Mouse (Mus musculus) ovary, postnatal 10 days (tissue): Measurements from ENCODE around the gene Bcl11b.

Experiments
- DNase-seq: peaks from one replicate; pipeline ENCODE4 v3.0.0; 2022; ENCODE audit warnings: low spot score

The Bcl11b gene

DNA sequence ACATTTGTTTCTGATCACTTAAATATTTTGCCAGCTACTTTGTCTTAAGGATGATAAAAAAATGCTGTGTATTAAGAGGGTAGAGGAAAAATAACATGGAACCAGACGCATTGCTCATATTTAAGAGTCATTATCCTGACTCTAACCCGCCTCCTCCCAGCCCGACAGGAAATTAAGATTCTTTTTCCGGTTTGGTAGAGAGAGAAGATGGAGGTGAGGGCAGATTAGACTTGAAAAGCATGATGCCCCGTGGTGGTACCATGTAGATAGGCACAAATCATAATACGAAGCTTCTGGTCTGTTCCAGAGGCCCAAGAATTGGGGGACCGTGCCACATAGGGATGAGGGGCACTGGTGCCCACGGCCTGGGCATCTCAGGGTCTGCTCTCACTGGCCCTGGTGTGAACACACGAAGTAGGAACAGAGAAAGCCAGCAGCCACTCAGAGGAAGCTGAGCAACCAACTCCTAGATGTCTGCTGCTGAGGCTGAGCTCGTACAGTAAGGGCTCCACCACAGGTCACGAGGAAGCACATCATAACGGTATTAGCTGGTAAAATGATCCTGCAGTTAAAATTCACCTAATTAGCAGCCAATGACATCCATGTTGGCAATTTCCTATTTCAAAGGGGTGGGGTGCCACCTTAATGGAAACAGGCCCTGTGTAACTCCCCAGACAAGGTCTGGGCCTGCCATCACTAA, 32.2 kb downstream of the Bcl11b start:
- DNase-seq, result no peak

DNA sequence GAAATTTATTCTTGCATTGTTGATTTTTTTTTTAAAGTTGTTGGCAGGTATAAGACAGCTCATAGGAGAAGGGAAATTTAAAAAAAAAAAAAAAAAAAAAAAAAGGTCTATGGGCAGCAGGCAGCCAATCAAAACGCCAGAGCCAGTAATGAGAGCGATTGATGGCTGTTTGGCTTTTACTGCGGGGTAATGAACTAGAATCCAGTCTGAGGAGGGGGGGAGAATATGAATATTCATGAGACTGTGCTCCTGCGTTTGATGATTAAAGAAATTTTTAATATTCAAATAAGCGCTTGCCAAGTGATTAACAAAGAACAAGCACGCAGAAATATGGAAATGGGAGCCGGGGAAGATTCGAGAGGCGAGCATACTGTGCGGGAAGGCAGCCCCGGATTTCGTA, 32.8 kb downstream of the Bcl11b start:
- DNase-seq, result no peak

GRCm38 (mm10) chr12:107969841-107970371, 33.5 kb downstream of the Bcl11b start:
- DNase-seq, result no peak

DNA sequence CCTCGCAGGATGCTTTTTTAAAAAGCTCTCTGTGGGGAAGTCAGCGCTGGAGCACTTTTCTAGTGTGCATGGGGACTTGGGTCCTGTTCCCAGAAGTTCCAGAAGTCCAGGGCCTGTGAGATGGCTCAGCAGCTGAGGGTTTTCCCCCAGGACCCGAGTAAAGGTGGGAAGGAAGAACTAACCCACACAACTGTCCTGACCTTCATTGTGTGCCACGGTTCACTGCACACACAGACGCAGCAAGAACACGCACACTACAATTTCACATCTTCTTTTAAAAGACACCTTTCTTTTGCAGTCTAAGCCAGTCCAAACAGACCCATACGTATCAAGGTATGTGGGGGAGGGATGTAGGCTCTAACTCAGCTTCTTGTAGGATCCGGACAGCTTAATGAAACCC, 34.3 kb downstream of the Bcl11b start:
- no peak for DNase-seq

DNA sequence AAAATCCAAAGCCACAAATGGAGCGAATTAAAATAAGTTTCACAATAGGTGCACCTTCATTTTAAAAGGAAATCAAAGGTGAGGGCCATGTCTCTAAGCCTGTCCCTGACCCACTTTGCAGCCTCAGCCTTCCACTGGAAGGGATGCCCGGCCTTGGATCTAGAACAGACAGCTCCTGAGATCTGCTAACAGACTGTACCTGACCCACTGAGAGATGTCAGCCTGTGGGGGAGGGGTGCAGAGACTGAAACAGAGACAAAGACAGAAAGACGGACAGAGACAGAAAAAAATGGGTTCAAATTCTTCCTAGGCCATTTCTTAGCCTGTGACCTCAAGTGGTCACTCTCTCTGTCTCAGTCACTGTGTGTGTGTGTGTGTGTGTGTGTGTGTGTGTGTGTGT, 35.1 kb downstream of the Bcl11b start:
- no peak for DNase-seq

DNA sequence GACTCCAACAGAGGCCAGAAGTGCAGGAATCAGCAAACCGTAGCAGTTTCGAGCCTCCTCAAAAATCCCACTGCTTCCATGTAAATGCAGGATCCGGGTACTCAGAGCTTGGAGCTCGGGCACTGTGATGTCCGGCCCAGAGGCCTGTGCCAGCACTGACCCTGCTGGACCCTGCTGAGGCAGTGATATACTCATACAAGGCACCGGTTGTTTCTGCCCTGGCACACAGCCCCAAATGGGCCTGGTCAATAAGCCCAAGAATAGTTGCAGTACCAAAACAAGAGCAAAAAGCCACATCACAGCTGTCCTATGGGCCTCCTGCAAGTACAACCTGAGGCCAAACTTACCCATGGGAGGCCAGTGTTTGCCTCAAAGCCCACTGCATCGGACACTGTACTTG, 36.4 kb downstream of the Bcl11b start:
- DNase-seq, result no peak

- no peak for DNase-seq
Measured at GRCm38 (mm10) chr12:107965103-107965502, 38.3 kb downstream of the Bcl11b start.

- DNase-seq, result no peak
Measured at GRCm38 (mm10) chr12:107964396-107965085, 38.9 kb downstream of the Bcl11b start.

- DNase-seq, result no peak
Measured at GRCm38 (mm10) chr12:107962852-107963251, 40.5 kb downstream of the Bcl11b start.

DNA sequence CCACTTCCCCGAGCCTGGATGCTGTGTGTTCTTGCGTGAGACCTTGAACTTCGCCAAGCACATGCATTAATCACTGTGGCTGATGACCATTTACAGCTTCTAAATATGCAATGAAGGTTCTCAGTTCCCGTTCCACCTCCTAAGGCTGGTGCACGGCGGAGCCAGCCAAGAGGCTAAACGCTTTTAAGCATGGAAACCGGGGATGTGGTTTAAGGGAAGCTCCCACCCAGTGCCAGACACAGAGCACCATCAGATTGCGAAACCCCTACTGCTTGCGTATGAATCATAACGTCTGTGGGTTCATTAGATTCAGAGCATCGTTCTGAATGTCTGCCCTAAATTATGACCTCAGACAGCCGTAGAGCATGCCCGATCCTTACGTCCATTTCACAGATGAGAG, 41.6 kb downstream of the Bcl11b start:
- DNase-seq, result no peak

- no peak for DNase-seq
Measured at GRCm38 (mm10) chr12:107960789-107961491, 42.5 kb downstream of the Bcl11b start.

- DNase-seq, result no peak
Measured at GRCm38 (mm10) chr12:107960365-107960764, 43.0 kb downstream of the Bcl11b start.

DNA sequence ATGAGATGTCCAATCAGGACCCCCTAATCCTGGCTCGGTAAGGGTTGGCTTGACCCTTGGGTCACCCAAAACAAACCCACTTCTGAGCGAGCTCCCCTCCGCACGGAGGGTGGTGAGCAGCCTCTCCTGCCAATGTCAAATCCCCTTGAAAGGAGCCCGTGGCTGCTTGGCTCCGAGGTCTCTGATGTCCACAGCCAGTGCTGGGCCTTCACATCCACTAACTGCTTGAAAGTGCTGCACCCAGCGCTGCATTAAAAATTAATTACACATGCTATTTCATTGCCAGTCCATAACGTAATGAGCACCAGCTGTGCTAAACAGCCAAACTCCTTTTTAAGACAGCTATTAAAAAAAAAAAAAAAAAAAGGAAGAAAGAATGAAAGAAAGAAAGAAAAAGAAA, 43.5 kb downstream of the Bcl11b start:
- DNase-seq, result no peak

- no peak for DNase-seq
Measured at GRCm38 (mm10) chr12:107953044-107953684, 50.2 kb downstream of the Bcl11b start.

- no peak for DNase-seq
Measured at GRCm38 (mm10) chr12:107952318-107952724, 51.1 kb downstream of the Bcl11b start.

- DNase-seq, result no peak
Measured at GRCm38 (mm10) chr12:107950667-107951179, 52.7 kb downstream of the Bcl11b start.

DNA sequence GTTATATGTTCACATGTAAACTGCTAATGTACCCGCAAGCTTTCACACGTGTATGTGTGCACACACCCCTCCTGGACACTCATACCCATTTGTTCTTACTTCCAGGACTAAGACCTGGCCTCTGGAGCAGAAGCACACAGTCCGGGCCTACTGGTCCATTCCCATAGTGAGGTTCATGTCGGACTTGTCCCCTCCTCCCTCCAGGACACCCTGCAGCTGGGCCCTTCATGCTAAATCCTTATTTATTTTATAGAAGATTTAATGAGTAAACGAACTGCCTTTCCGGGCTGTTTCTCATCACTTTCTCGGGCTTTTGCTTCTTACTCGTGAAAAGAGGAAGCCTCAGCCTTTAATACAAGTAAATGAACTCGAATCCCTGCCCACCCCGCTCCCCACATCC, 54.0 kb downstream of the Bcl11b start:
- DNase-seq, result no peak

GRCm38 (mm10) chr12:107942100-107942499, 61.3 kb downstream of the Bcl11b start:
- no peak for DNase-seq

DNA sequence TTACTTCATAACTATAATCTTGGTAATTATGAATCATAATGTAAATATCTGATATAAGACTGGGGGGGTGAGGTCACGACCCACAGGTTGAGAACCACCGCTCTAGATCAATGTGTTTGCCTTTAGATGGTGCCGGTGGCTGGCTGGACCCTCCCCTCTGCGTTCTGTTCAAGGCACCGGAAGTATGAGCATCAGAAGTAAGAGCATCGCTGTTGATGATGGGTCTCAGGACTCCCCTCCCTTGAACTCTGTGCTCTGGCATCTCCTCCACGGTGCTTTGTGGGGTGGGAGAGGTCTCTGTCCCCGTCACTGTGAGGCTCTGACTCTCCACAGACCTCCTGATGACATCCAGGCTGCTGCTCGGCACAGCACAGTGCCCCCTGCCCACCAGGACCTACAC, 62.6 kb downstream of the Bcl11b start:
- DNase-seq, result no peak

DNA sequence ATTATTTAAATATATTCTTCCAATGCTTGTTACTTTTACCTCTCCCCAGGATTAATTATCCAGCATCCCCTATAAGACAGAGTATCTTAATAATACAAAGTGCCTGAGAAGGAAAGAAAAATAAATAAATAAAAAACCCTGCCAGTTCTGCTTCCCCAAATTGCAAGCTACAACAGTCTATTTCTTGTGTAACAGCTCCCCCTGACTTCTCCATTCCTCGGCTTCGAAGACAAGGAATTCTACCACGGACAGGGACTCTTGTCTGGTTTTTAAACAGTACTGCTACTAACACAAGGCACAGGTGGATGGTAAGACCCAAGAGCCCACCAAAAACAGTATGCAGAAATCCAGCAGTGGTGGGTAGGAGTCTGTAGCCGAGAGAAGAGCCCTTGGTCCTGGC, 64.2 kb downstream of the Bcl11b start:
- DNase-seq, result no peak

DNA sequence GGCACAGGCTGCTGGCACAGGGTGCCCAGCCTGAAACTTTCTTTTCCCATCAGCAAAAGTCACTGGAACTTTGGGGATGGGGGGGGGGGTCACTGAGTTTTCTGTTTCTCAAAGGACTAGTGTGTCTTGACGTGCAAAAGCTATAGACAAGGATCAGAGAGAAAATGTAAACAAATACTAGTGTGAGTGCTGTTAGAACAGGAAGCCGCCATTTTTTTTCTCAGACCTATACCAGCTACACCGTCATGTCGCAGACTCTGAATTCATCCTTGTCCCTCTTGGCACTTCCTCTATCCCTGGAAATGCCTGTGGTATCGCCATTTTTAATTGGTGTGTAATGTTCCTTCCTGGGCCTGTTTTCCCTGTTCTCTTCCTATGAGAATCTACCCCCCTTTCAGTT, 66.4 kb downstream of the Bcl11b start:
- no peak for DNase-seq

GRCm38 (mm10) chr12:107936406-107936805, 67.0 kb downstream of the Bcl11b start:
- no peak for DNase-seq
